Mouse (Mus musculus): Measurements from ENCODE around the gene Strn3. TPM values are rescaled to one million over a fixed set of nuclear protein-coding genes. Genes with fewer than 3 reads are reported as not detected.
A peak's percentile ranks its signal among the peaks of the same experiment; 100 is the strongest.

Gene Strn3
- polyA plus RNA-seq, 1 experiment from 2014 or later: 34.4 TPM

DNA sequence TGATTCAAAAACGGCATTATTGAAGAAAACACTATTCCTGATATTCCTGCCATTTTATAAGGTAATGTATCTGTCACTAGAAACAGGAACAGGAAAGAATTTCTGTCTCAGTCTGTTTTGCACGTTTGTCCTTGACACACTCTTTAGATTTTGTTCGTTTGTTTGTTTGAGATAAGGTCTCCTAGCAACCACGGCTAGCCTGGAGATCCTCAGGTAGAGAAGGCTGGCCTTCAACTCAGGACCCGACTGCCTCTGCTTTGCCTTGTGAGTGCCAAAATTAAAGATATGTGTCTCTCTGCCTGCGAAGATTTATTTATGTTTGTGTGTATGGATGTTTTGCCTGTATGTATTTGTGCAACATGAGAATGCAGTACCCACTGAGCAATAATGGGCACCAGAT is 49.8 kb downstream of the Strn3 start:
- WGBS: 78% methylated on average over 6 of the region's 6 CpGs

DNA sequence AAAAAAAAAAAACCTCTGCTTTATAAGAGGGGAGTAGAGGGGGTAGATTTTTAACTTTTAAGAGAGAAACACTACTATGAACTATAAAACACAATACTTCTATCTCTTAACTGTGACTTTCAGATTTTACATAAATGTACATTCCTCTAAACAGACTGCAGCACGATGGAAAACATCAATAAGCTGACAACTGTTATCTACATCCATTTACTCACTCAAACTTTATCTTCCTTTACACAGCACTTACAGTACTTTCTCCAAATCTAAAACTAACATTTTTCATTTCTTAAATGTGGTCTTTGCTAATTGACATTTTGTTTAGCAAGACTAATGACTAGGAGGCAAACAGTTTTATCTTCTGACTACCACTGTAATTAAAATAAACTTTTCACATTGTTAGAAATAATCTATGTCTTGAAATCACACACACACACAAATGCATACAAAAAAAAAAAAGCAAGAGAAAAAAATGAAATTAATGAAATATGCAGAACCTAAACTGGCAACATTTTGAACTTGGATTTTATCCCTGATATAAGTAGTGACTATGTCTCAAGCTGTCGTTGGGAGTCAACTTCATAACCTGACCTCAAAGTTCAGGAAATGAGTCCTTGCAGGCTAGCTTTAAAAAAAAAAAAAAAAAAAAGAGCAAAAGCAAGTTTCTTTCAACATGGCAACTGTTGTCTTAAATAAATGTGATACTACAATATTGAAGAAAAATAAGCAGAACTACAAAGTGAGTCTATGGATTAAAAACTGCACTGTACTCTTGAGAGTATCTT is 54.8 kb downstream of the Strn3 start:
- H3K4me2 ChIP-seq: no peak overlapping the region
- no peak for ATAC-seq (ENCODE audit: low FRiP score)
- H3K36me3 ChIP-seq: no peaks in the 10 kb centered on the region
- no peaks in the 10 kb centered on the region for H3K9me3 ChIP-seq (replicated peaks)
- 76% methylated on average over 2 of the region's 2 CpGs for WGBS
- H3K4me3 ChIP-seq (replicated peaks): no peak overlapping the region
- no peak overlapping the region for H3K27ac ChIP-seq (replicated peaks)
- H3K27me3 ChIP-seq (replicated peaks): no peaks in the 10 kb centered on the region
- H3K4me1 ChIP-seq: no peaks in the 10 kb centered on the region
- H3K9ac ChIP-seq (replicated peaks): no peak overlapping the region

More for the DNA sequence above, 49.8 kb downstream of the Strn3 start:
- Histone ChIP-seq H3K4me1 (no peaks in the 10 kb centered on the region), H3K4me3 (replicated peaks) (no peak overlapping the region), H3K27ac (replicated peaks) (no peak overlapping the region), H3K9ac (replicated peaks) (no peak overlapping the region), H3K27me3 (replicated peaks) (no peaks in the 10 kb centered on the region), H3K9me3 (replicated peaks) (no peaks in the 10 kb centered on the region), H3K36me3 (peaks cover 6% of the 10 kb centered on the region; the same call in 1 of the 2 replicates), H3K4me2 (no peak overlapping the region)
- ATAC-seq (ENCODE audit: low FRiP score): no peak

- H3K27ac ChIP-seq (replicated peaks): no peak overlapping the region
- no peak for ATAC-seq (ENCODE audit: low FRiP score)
- no peaks in the 10 kb centered on the region for H3K27me3 ChIP-seq (replicated peaks)
- no peaks in the 10 kb centered on the region for H3K4me1 ChIP-seq
- no peaks in the 10 kb centered on the region for H3K9me3 ChIP-seq (replicated peaks)
- no peak overlapping the region for H3K4me3 ChIP-seq (replicated peaks)
- H3K9ac ChIP-seq (replicated peaks): no peak overlapping the region
- WGBS: 94% methylated on average over 2 of the region's 2 CpGs
- no peak overlapping the region for H3K4me2 ChIP-seq
- H3K36me3 ChIP-seq: no peaks in the 10 kb centered on the region
Observed at GRCm38 (mm10) chr12:51636260-51636659, 55.4 kb downstream of the Strn3 start.

DNA sequence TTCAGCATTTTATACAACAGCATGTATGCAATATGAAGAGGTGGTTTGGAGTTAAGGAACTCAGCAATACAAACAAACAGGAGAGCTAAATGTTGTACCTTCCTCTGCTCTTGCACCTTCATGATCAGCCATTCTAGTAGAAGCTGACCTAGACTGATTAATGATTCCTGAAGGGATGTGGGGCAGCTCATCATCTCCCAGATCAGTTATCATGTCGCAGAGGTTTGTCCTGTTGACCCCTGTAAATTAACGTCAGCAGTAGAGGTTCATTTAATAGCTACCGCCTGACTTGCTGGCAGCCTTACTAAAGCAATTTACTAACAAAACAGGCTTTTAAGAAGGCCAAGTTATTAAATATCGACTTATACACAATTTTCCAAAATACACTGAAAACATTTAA is 58.2 kb downstream of the Strn3 start:
- Histone ChIP-seq H3K4me3 (replicated peaks) (no peak overlapping the region), H3K9ac (replicated peaks) (no peak overlapping the region), H3K9me3 (replicated peaks) (no peaks in the 10 kb centered on the region), H3K4me1 (no peaks in the 10 kb centered on the region), H3K27me3 (replicated peaks) (no peaks in the 10 kb centered on the region), H3K27ac (replicated peaks) (no peak overlapping the region), H3K4me2 (no peak overlapping the region), H3K36me3 (no peaks in the 10 kb centered on the region)
- 76% methylated on average over 4 of the region's 4 CpGs for WGBS
- no peak for ATAC-seq (ENCODE audit: low FRiP score)

GRCm38 (mm10) chr12:51623366-51623694 is 68.4 kb downstream of the Strn3 start:
- ATAC-seq (ENCODE audit: low FRiP score): peak; percentile 61; the same call in 1 of the 2 replicates

GRCm38 (mm10) chr12:51622670-51623365 is 68.9 kb downstream of the Strn3 start:
- Histone ChIP-seq H3K9ac (replicated peaks) (no peak overlapping the region), H3K4me3 (replicated peaks) (no peak overlapping the region), H3K36me3 (peaks cover 11% of the 10 kb centered on the region), H3K4me1 (no peaks in the 10 kb centered on the region), H3K27me3 (replicated peaks) (no peaks in the 10 kb centered on the region), H3K27ac (replicated peaks) (no peak overlapping the region), H3K9me3 (replicated peaks) (no peaks in the 10 kb centered on the region), H3K4me2 (no peak overlapping the region)
- peak; percentile 76; the same call in 1 of the 2 replicates for ATAC-seq (ENCODE audit: low FRiP score)
- 69% methylated on average over 5 of the region's 5 CpGs for WGBS

More at GRCm38 (mm10) chr12:51623366-51623694, 68.4 kb downstream of the Strn3 start:
- Histone ChIP-seq H3K4me2 (no peak overlapping the region), H3K4me3 (replicated peaks) (no peak overlapping the region), H3K4me1 (no peaks in the 10 kb centered on the region), H3K9ac (replicated peaks) (no peak overlapping the region), H3K9me3 (replicated peaks) (no peaks in the 10 kb centered on the region), H3K27me3 (replicated peaks) (no peaks in the 10 kb centered on the region), H3K27ac (replicated peaks) (no peak overlapping the region), H3K36me3 (peaks cover 8% of the 10 kb centered on the region)

GRCm38 (mm10) chr12:51621161-51621560 is 70.5 kb downstream of the Strn3 start:
- Histone ChIP-seq H3K9me3 (replicated peaks) (no peaks in the 10 kb centered on the region), H3K9ac (replicated peaks) (no peak overlapping the region), H3K36me3 (peaks cover 17% of the 10 kb centered on the region), H3K27me3 (replicated peaks) (no peaks in the 10 kb centered on the region), H3K4me1 (no peaks in the 10 kb centered on the region), H3K4me2 (no peak overlapping the region), H3K4me3 (replicated peaks) (no peak overlapping the region), H3K27ac (replicated peaks) (no peak overlapping the region)
- ATAC-seq (ENCODE audit: low FRiP score): no peak
- 96% methylated on average over 5 of the region's 5 CpGs for WGBS

- Histone ChIP-seq H3K27ac (replicated peaks) (no peak overlapping the region), H3K36me3 (peaks cover 17% of the 10 kb centered on the region), H3K9ac (replicated peaks) (no peak overlapping the region), H3K4me2 (no peak overlapping the region), H3K4me3 (replicated peaks) (no peak overlapping the region), H3K4me1 (no peaks in the 10 kb centered on the region), H3K9me3 (replicated peaks) (no peaks in the 10 kb centered on the region), H3K27me3 (replicated peaks) (no peaks in the 10 kb centered on the region)
- ATAC-seq (ENCODE audit: low FRiP score): no peak
Observed at GRCm38 (mm10) chr12:51620572-51620971, 71.1 kb downstream of the Strn3 start.

DNA sequence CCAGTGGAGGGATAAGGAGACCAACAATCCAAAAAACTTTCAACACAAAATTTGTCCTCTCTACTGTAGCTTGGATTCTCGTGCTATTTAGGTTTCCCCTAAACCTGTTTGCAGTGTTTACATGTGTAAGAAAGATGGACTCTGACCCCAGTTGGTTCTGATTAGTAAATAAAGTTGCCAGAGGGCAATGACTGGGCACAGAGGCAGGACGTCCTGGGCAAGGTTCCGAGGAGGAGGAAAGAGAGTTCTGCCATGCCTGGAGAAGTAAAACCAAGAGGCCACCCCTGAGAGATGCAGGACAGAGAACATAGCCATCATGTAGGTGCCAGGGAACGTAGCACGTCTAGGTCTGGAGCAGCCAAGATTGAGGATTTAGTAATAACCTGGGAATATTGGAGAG is 79.3 kb downstream of the Strn3 start:
- Histone ChIP-seq H3K27me3 (replicated peaks) (no peaks in the 10 kb centered on the region), H3K36me3 (peaks cover 39% of the 10 kb centered on the region)

GRCm38 (mm10) chr12:51606138-51606537 is 85.6 kb downstream of the Strn3 start:
- Histone ChIP-seq H3K9ac (replicated peaks) (no peak overlapping the region), H3K4me1 (no peaks in the 10 kb centered on the region), H3K4me3 (replicated peaks) (no peak overlapping the region), H3K4me2 (no peak overlapping the region), H3K9me3 (replicated peaks) (no peaks in the 10 kb centered on the region), H3K27me3 (replicated peaks) (no peaks in the 10 kb centered on the region), H3K36me3 (peaks cover 19% of the 10 kb centered on the region), H3K27ac (replicated peaks) (no peak overlapping the region)
- no peak for ATAC-seq (ENCODE audit: low FRiP score)
- 86% methylated on average over 4 of the region's 4 CpGs for WGBS

More for the DNA sequence above, 79.3 kb downstream of the Strn3 start:
- H3K9me3 ChIP-seq (replicated peaks): no peaks in the 10 kb centered on the region
- H3K4me2 ChIP-seq: no peak overlapping the region
- no peak overlapping the region for H3K4me3 ChIP-seq (replicated peaks)
- WGBS: 97% methylated on average over 5 of the region's 5 CpGs
- no peak overlapping the region for H3K27ac ChIP-seq (replicated peaks)
- no peaks in the 10 kb centered on the region for H3K4me1 ChIP-seq
- no peak overlapping the region for H3K9ac ChIP-seq (replicated peaks)
- no peak for ATAC-seq (ENCODE audit: low FRiP score)

DNA sequence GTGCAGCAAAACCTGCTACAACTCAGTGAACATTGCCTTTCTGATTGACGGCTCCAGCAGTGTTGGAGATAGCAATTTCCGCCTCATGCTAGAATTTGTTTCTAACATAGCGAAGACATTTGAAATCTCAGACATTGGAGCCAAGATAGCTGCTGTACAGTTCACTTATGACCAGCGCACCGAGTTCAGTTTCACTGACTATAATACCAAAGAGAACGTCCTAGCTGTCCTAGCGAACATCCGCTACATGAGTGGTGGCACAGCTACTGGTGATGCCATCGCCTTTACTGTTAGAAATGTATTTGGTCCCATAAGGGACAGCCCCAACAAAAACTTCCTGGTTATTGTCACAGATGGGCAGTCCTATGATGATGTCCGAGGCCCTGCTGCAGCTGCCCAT is 88.4 kb downstream of the Strn3 start:
- ATAC-seq (ENCODE audit: low FRiP score): no peak
- H3K4me3 ChIP-seq (replicated peaks): no peak overlapping the region
- no peak overlapping the region for H3K27ac ChIP-seq (replicated peaks)
- no peaks in the 10 kb centered on the region for H3K9me3 ChIP-seq (replicated peaks)
- no peak overlapping the region for H3K9ac ChIP-seq (replicated peaks)
- no peaks in the 10 kb centered on the region for H3K4me1 ChIP-seq
- no peak overlapping the region for H3K4me2 ChIP-seq
- H3K36me3 ChIP-seq: peaks cover 11% of the 10 kb centered on the region
- H3K27me3 ChIP-seq (replicated peaks): no peaks in the 10 kb centered on the region
- WGBS: 95% methylated on average over 10 of the region's 10 CpGs

GRCm38 (mm10) chr12:51594030-51594470 is 97.6 kb downstream of the Strn3 start:
- Histone ChIP-seq H3K36me3 (no peaks in the 10 kb centered on the region), H3K27me3 (replicated peaks) (peaks cover 26% of the 10 kb centered on the region), H3K27ac (replicated peaks) (no peak overlapping the region), H3K9me3 (replicated peaks) (no peaks in the 10 kb centered on the region), H3K4me1 (peaks cover 21% of the 10 kb centered on the region), H3K4me2 (peak overlapping the region; percentile 99), H3K9ac (replicated peaks) (peak overlapping the region; percentile 65), H3K4me3 (replicated peaks) (peak overlapping the region; percentile 82)
- WGBS: under 1% methylated on average over 18 of the region's 18 CpGs
- ATAC-seq (ENCODE audit: low FRiP score): no peak; the same call in 1 of the 2 replicates
